Mouse (Mus musculus) kidney, embryonic 16.5 days (tissue): Measurements from ENCODE around the gene Gm9887. TPM values are rescaled to one million over a fixed set of nuclear protein-coding genes. Genes with fewer than 3 reads are reported as not detected.

ENCODE experiments used
- ATAC-seq: fragments of 200-750 bp; cut with Nextera tagmentation; 2 replicates; pipeline ENCODE4 v1.8.0; 2017; ENCODE audit warnings: moderate TSS enrichment; ENCODE audit not compliant: low FRiP score, low TSS enrichment
- H3K27ac ChIP-seq: fragments of 300-500 bp; sonication (generic); 2 replicates; pipeline ENCODE4 v1.5.1; 2014; ENCODE audit warnings: low read length
- H3K27me3 ChIP-seq: fragments of 300-500 bp; sonication (generic); 2 replicates; pipeline ENCODE4 v1.6.1; 2014; ENCODE audit warnings: low read length, control low read depth, mixed read lengths; ENCODE audit not compliant: insufficient read depth
- H3K36me3 ChIP-seq: fragments of 300-500 bp; sonication (generic); 2 replicates; pipeline ENCODE4 v1.6.1; 2014; ENCODE audit warnings: low read length, control low read depth, mixed read lengths; ENCODE audit not compliant: insufficient read depth
- H3K4me1 ChIP-seq: fragments of 300-500 bp; sonication (generic); 2 replicates; pipeline ENCODE4 v1.6.1; 2014; ENCODE audit warnings: low read length, control low read depth, mixed read lengths; ENCODE audit not compliant: insufficient read depth
- H3K4me2 ChIP-seq: fragments of 300-500 bp; sonication (generic); replicated peaks from 2 replicates; pipeline ENCODE4 v1.6.1; 2014; ENCODE audit warnings: low read depth, low read length
- H3K4me3 ChIP-seq: fragments of 300-500 bp; sonication (generic); 2 replicates; pipeline ENCODE4 v1.5.1; 2014; ENCODE audit warnings: mild to moderate bottlenecking, low read length
- H3K9ac ChIP-seq: fragments of 300-500 bp; sonication (generic); replicated peaks from 2 replicates; pipeline ENCODE4 v1.6.1; 2014; ENCODE audit warnings: low read length
- H3K9me3 ChIP-seq: fragments of 300-500 bp; sonication (generic); 2 replicates; pipeline ENCODE4 v1.6.1; 2016; ENCODE audit warnings: low read length, control low read depth
- WGBS: fragments of 180-500 bp; shearing (Covaris S2); extraction: QIAGEN DNeasy Blood & Tissue Kit; methylation state at CpG from one replicate; pipeline ENCODE4 v1.1.7; 2014; 5-methylcytosine and 5-hydroxymethylcytosine counted together
- polyA plus RNA-seq: library from polyadenylated mRNA; unstranded; fragments of >200 nt; fragmentation: Nextera tagmentation; extraction: Ambion mirVana; gene quantifications from 2 replicates; pipeline ENCODE4 v1.2.1, GENCODE M21; 2015

Gm9887 gene
- 1.1 and 1.7 TPM in 2 replicates for polyA plus RNA-seq

- Histone ChIP-seq H3K36me3 (peaks cover 6% of the 10 kb centered on the region; the same call in 1 of the 2 replicates), H3K4me2 (peak within 1 kb of the TSS; percentile 84), H3K27ac (peak within 1 kb of the TSS; percentile 99), H3K4me1 (peaks cover 18% of the 10 kb centered on the region; the same call in 1 of the 2 replicates), H3K4me3 (peak within 1 kb of the TSS; percentile 100), H3K27me3 (no peaks in the 10 kb centered on the region), H3K9me3 (no peaks in the 10 kb centered on the region), H3K9ac (peak within 1 kb of the TSS; percentile 99)
- under 1% methylated on average over 108 of the region's 121 CpGs for WGBS
- peak; percentile 95 for ATAC-seq
Observed at GRCm38 (mm10) chr12:69371854-69372671, at the start of gene Gm9887, which contains the start of gene Arf6. Gene Gm9887 (minus strand): TSS chr12:69372458. Gene Arf6 (plus strand): TSS chr12:69372150.

GRCm38 (mm10) chr12:69420716-69421115 lies 48.5 kb upstream of the Gm9887 start:
- ATAC-seq, result no peak
- no peak overlapping the region for H3K4me3 ChIP-seq
- H3K36me3 ChIP-seq, result no peaks in the 10 kb centered on the region
- 68% methylated on average over 3 of the region's 3 CpGs for WGBS
- no peaks in the 10 kb centered on the region for H3K27me3 ChIP-seq
- peaks cover 4% of the 10 kb centered on the region; the same call in 1 of the 2 replicates for H3K9me3 ChIP-seq
- no peak overlapping the region for H3K9ac ChIP-seq
- peaks cover 36% of the 10 kb centered on the region for H3K4me1 ChIP-seq
- no peak overlapping the region for H3K27ac ChIP-seq
- H3K4me2 ChIP-seq, result no peak overlapping the region

- peaks cover 4% of the 10 kb centered on the region; the same call in 1 of the 2 replicates for H3K9me3 ChIP-seq
- no peak overlapping the region for H3K4me3 ChIP-seq
- no peaks in the 10 kb centered on the region for H3K36me3 ChIP-seq
- no peaks in the 10 kb centered on the region for H3K27me3 ChIP-seq
- no peak overlapping the region for H3K4me2 ChIP-seq
- H3K9ac ChIP-seq, result no peak overlapping the region
- peaks cover 25% of the 10 kb centered on the region for H3K4me1 ChIP-seq
- peak; percentile 68 for ATAC-seq
- WGBS, result 65% methylated on average over 4 of the region's 4 CpGs
- H3K27ac ChIP-seq, result peak overlapping the region; percentile 56
Observed at GRCm38 (mm10) chr12:69419606-69420005, 47.3 kb upstream of the Gm9887 start.

- H3K27me3 ChIP-seq, result no peaks in the 10 kb centered on the region
- ATAC-seq, result peak; percentile 58; the same call in 1 of the 2 replicates
- no peaks in the 10 kb centered on the region for H3K36me3 ChIP-seq
- 54% methylated on average over 14 of the region's 14 CpGs for WGBS
- peaks cover 4% of the 10 kb centered on the region; the same call in 1 of the 2 replicates for H3K9me3 ChIP-seq
- peak overlapping the region; percentile 56 for H3K27ac ChIP-seq
- H3K4me3 ChIP-seq, result no peak overlapping the region
- H3K9ac ChIP-seq, result no peak overlapping the region
- H3K4me2 ChIP-seq, result no peak overlapping the region
- H3K4me1 ChIP-seq, result peaks cover 22% of the 10 kb centered on the region
Observed at GRCm38 (mm10) chr12:69419017-69419605, 46.9 kb upstream of the Gm9887 start.

- H3K27ac ChIP-seq, result no peak overlapping the region
- no peak; the same call in 1 of the 2 replicates for ATAC-seq
- no peaks in the 10 kb centered on the region for H3K36me3 ChIP-seq
- no peak overlapping the region for H3K4me3 ChIP-seq
- peaks cover 22% of the 10 kb centered on the region for H3K4me1 ChIP-seq
- H3K9ac ChIP-seq, result no peak overlapping the region
- no peaks in the 10 kb centered on the region for H3K27me3 ChIP-seq
- H3K4me2 ChIP-seq, result no peak overlapping the region
- H3K9me3 ChIP-seq, result peaks cover 4% of the 10 kb centered on the region; the same call in 1 of the 2 replicates
- WGBS, result 58% methylated on average over 13 of the region's 13 CpGs
Observed at GRCm38 (mm10) chr12:69418606-69419005, 46.3 kb upstream of the Gm9887 start.

- ATAC-seq, result no peak
- no peaks in the 10 kb centered on the region for H3K27me3 ChIP-seq
- H3K9me3 ChIP-seq, result peaks cover 4% of the 10 kb centered on the region; the same call in 1 of the 2 replicates
- H3K27ac ChIP-seq, result no peak overlapping the region
- peaks cover 15% of the 10 kb centered on the region for H3K4me1 ChIP-seq
- no peak overlapping the region for H3K9ac ChIP-seq
- H3K4me2 ChIP-seq, result no peak overlapping the region
- no peaks in the 10 kb centered on the region for H3K36me3 ChIP-seq
- WGBS, result 45% methylated on average over 9 of the region's 9 CpGs
- no peak overlapping the region for H3K4me3 ChIP-seq
Observed at GRCm38 (mm10) chr12:69417701-69418291, 45.5 kb upstream of the Gm9887 start.

GRCm38 (mm10) chr12:69416793-69417192 lies 44.5 kb upstream of the Gm9887 start:
- Histone ChIP-seq H3K36me3 (no peaks in the 10 kb centered on the region), H3K4me1 (peaks cover 14% of the 10 kb centered on the region), H3K9me3 (no peaks in the 10 kb centered on the region), H3K27me3 (no peaks in the 10 kb centered on the region), H3K4me2 (no peak overlapping the region), H3K4me3 (no peak overlapping the region), H3K27ac (no peak overlapping the region), H3K9ac (no peak overlapping the region)
- ATAC-seq, result no peak
- WGBS, result 56% methylated on average over 7 of the region's 7 CpGs

GRCm38 (mm10) chr12:69414826-69415572 lies 42.7 kb upstream of the Gm9887 start:
- 72% methylated on average over 4 of the region's 4 CpGs for WGBS

GRCm38 (mm10) chr12:69413303-69413702 lies 41.0 kb upstream of the Gm9887 start:
- H3K27me3 ChIP-seq, result no peaks in the 10 kb centered on the region
- H3K4me2 ChIP-seq, result no peak overlapping the region
- H3K4me1 ChIP-seq, result peaks cover 2% of the 10 kb centered on the region; the same call in 1 of the 2 replicates
- 60% methylated on average over 3 of the region's 3 CpGs for WGBS
- no peak overlapping the region for H3K4me3 ChIP-seq
- H3K36me3 ChIP-seq, result no peaks in the 10 kb centered on the region
- no peaks in the 10 kb centered on the region for H3K9me3 ChIP-seq
- no peak overlapping the region for H3K9ac ChIP-seq
- no peak overlapping the region for H3K27ac ChIP-seq
- no peak for ATAC-seq

More at GRCm38 (mm10) chr12:69414826-69415572, 42.7 kb upstream of the Gm9887 start:
- no peak overlapping the region for H3K4me3 ChIP-seq
- no peak overlapping the region for H3K9ac ChIP-seq
- H3K4me2 ChIP-seq, result no peak overlapping the region
- no peaks in the 10 kb centered on the region for H3K36me3 ChIP-seq
- no peak overlapping the region for H3K27ac ChIP-seq
- no peak for ATAC-seq
- peaks cover 14% of the 10 kb centered on the region for H3K4me1 ChIP-seq
- H3K27me3 ChIP-seq, result no peaks in the 10 kb centered on the region
- no peaks in the 10 kb centered on the region for H3K9me3 ChIP-seq
